Mouse (Mus musculus): ENCODE measurements around the gene Cgnl1.
"Not testable (repeated sequence)": the region's sequence is repeated elsewhere in the genome, so short reads cannot be mapped to it uniquely, and the experiment has no call there.

Gene Cgnl1

GRCm38 (mm10) chr9:71623871-71624569 is 147.4 kb downstream of the Cgnl1 start:
- DNase-seq (ENCODE audit: low spot score): peak; percentile 12

GRCm38 (mm10) chr9:71622593-71622992 is 148.8 kb downstream of the Cgnl1 start:
- DNase-seq (ENCODE audit: low spot score): no peak

- no peak for DNase-seq (ENCODE audit: low spot score)
Measured at GRCm38 (mm10) chr9:71621968-71622367, 149.4 kb downstream of the Cgnl1 start.

- DNase-seq (ENCODE audit: low spot score): not testable (repeated sequence)
Measured at GRCm38 (mm10) chr9:71620116-71620515, 151.3 kb downstream of the Cgnl1 start.

GRCm38 (mm10) chr9:71617363-71617762 is 154.0 kb downstream of the Cgnl1 start:
- DNase-seq (ENCODE audit: low spot score): peak; percentile 20

GRCm38 (mm10) chr9:71616185-71616584 is 155.2 kb downstream of the Cgnl1 start:
- DNase-seq (ENCODE audit: low spot score): peak; percentile 80

- DNase-seq (ENCODE audit: low spot score): peak; percentile 27
Measured at GRCm38 (mm10) chr9:71614643-71615042, 156.8 kb downstream of the Cgnl1 start.

- no peak for DNase-seq (ENCODE audit: low spot score)
Measured at GRCm38 (mm10) chr9:71612981-71613380, 158.4 kb downstream of the Cgnl1 start.

GRCm38 (mm10) chr9:71611876-71612275 is 159.5 kb downstream of the Cgnl1 start:
- DNase-seq (ENCODE audit: low spot score): no peak

GRCm38 (mm10) chr9:71609010-71609409 is 162.4 kb downstream of the Cgnl1 start:
- DNase-seq (ENCODE audit: low spot score): no peak

- DNase-seq (ENCODE audit: low spot score): no peak
Measured at GRCm38 (mm10) chr9:71606296-71607057, 164.9 kb downstream of the Cgnl1 start.

- DNase-seq (ENCODE audit: low spot score): no peak
Measured at GRCm38 (mm10) chr9:71604914-71605635, 166.3 kb downstream of the Cgnl1 start.

GRCm38 (mm10) chr9:71599861-71600260 is 171.5 kb downstream of the Cgnl1 start:
- DNase-seq (ENCODE audit: low spot score): no peak

GRCm38 (mm10) chr9:71596888-71597287 is 174.5 kb downstream of the Cgnl1 start:
- no peak for DNase-seq (ENCODE audit: low spot score)

GRCm38 (mm10) chr9:71592577-71593285 is 178.7 kb downstream of the Cgnl1 start:
- no peak for DNase-seq (ENCODE audit: low spot score)

- peak; percentile 66 for DNase-seq (ENCODE audit: low spot score)
Measured at GRCm38 (mm10) chr9:71591938-71592548, 179.4 kb downstream of the Cgnl1 start, which contains the start of gene Myzap. Myzap (minus strand) TSS chr9:71592360.

- DNase-seq (ENCODE audit: low spot score): no peak
Measured at GRCm38 (mm10) chr9:71591106-71591505, 180.3 kb downstream of the Cgnl1 start.

GRCm38 (mm10) chr9:71589771-71590170 is 181.6 kb downstream of the Cgnl1 start:
- no peak for DNase-seq (ENCODE audit: low spot score)

- no peak for DNase-seq (ENCODE audit: low spot score)
Measured at GRCm38 (mm10) chr9:71588930-71589592, 182.3 kb downstream of the Cgnl1 start.

- no peak for DNase-seq (ENCODE audit: low spot score)
Measured at GRCm38 (mm10) chr9:71586408-71586807, 185.0 kb downstream of the Cgnl1 start.

GRCm38 (mm10) chr9:71582771-71583170 is 188.6 kb downstream of the Cgnl1 start:
- DNase-seq (ENCODE audit: low spot score): no peak
